Mouse (Mus musculus): ENCODE results near the gene Defa22. TPM values are rescaled to one million over a fixed set of nuclear protein-coding genes. Genes with fewer than 3 reads are reported as not detected.
"Not testable (repeated sequence)": the region's sequence is repeated elsewhere in the genome, so short reads cannot be mapped to it uniquely, and the experiment has no call there.

The Defa22 gene
- total RNA-seq (2021), result not detected
- long read RNA-seq, experiment 1, result 0 reads
- long read RNA-seq, experiment 2, result 0 reads

DNA sequence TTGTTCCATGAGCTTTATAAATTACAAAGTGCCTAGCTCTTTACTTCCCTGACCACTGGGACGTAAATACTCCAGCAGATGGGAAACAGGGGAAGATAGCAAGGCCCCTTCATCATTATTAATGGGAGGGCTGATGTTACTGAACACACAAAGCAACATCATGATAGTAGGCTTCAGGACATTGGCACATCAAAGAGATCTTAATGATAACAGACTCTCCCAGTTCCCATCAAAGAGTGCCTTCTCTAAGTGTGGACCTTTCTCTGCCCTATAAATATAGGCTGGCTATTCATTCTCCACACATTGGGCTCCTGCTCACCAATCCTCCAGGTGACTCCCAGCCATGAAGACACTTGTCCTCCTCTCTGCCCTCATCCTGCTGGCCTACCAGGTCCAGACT, at the start of gene Defa22:
TSS of gene Defa22 (plus strand) at position 301 of the 400 bp plus-strand sequence.
- DNase-seq, result not testable (repeated sequence)

DNA sequence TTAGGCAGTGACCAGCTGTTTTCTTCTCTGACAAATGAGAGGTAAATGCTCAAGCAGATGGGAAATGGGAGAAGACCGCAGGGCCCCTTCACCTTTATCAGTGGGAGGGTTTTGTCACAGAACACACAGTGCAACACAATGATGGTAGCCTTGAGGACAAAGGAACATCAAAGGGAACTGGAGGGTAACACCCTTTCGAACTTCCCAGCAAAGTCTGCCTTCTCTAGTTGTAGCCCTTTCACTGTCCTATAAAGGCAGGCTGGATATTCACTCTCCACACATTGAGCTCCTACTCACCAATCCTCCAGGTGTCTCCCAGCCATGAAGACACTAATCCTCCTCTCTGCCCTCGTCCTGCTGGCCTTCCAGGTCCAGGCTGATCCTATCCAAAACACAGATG, 27.7 kb upstream of the Defa22 start, which contains the start of gene Defa30:
TSS of gene Defa30 (plus strand) at position 301 of the 400 bp plus-strand sequence.
- H3K27ac ChIP-seq; H3K4me3 ChIP-seq; DNase-seq; intact Hi-C loops (cut with DNase I): not testable (repeated sequence)

More for the DNA sequence above, at the start of gene Defa22:
- H3K27ac ChIP-seq; intact Hi-C loops (cut with DNase I); H3K4me3 ChIP-seq: not testable (repeated sequence)

DNA sequence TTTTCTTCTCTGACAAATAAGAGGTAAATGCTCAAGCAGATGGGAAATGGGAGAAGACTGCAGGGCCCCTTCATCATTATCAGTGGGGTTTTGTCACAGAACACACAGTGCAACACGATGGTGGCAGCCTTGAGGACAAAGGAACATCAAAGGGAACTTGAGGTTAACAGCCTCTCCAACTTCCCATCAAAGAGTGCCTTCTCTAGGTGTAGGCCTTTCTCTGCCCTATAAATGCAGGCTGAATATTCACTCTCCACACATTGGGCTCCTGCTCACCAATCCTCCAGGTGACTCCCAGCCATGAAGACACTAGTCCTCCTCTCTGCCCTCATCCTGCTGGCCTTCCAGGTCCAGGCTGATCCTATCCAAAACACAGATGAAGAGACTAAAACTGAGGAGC, 29.2 kb downstream of the Defa22 start, which contains the start of gene Defa31:
TSS of gene Defa31 (plus strand) at position 301 of the 400 bp plus-strand sequence.
- intact Hi-C loops (cut with DNase I); H3K4me3 ChIP-seq; H3K27ac ChIP-seq; DNase-seq: not testable (repeated sequence)

DNA sequence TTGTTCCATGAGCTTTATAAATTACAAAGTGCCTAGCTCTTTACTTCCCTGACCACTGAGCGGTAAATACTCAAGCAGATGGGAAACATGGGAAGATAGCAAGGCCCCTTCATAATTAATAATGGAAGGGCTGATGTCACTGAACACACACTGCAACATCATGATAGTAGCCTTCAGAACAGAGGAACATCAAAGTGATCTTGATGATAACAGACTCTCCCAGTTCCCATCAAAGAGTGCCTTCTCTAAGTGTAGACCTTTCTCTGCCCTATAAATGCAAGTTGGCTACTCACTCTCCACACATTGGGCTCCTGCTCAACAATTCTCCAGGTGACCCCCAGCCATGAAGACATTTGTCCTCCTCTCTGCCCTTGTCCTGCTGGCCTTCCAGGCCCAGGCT, 39.2 kb downstream of the Defa22 start, which contains the start of gene Gm15293:
TSS of gene Gm15293 (plus strand) at position 301 of the 400 bp plus-strand sequence.
- H3K4me3 ChIP-seq; DNase-seq; H3K27ac ChIP-seq; intact Hi-C loops (cut with DNase I): not testable (repeated sequence)

Other genes starting within 250 kb of the Defa22 start
- not detected for gene Gm6040, start 240.2 kb upstream of the Defa22 start, total RNA-seq (2021)
- not detected for gene AY761185, start 217.6 kb upstream of the Defa22 start, total RNA-seq (2021)
- not detected for gene Defa21, start 136.7 kb upstream of the Defa22 start, total RNA-seq (2021)
- gene Defa23, start 107.2 kb upstream of the Defa22 start, total RNA-seq (2021), result not detected
- not detected for gene Defa35, start 97.2 kb upstream of the Defa22 start, total RNA-seq (2021)
- gene Defa25, start 77.8 kb upstream of the Defa22 start, total RNA-seq (2021), result not detected
- gene Gm14851, start 66.2 kb upstream of the Defa22 start, total RNA-seq (2021), result not detected
- gene Defa30, start 27.6 kb upstream of the Defa22 start, total RNA-seq (2021), result not detected
- not detected for gene Defa31, start 29.3 kb downstream of the Defa22 start, total RNA-seq (2021)
- gene Gm15293, start 39.3 kb downstream of the Defa22 start, total RNA-seq (2021), result not detected
- not detected for gene Gm15292, start 87.5 kb downstream of the Defa22 start, total RNA-seq (2021)
- not detected for gene Defa27, start 153.3 kb downstream of the Defa22 start, total RNA-seq (2021)
- gene Defa29, start 164.7 kb downstream of the Defa22 start, total RNA-seq (2021), result not detected
- gene Defa2, start 216.2 kb downstream of the Defa22 start, total RNA-seq (2021), result not detected
- gene Defa33, start 229.5 kb downstream of the Defa22 start, total RNA-seq (2021), result not detected

All from gastrocnemius, adult 2 months (tissue).